Mouse (Mus musculus) ES-Bruce4 (cell line): ENCODE results near the gene Col26a1.

ENCODE experiments used
- CTCF ChIP-seq: IDR thresholded peaks from one replicate; pipeline ENCODE4 v1.8.1; 2011; ENCODE audit warnings: low read depth, low read length
- EP300 ChIP-seq: IDR thresholded peaks from 2 replicates; pipeline ENCODE4 v1.6.1; 2011; ENCODE audit warnings: low read depth, low read length; ENCODE audit not compliant: insufficient read depth
- POLR2A ChIP-seq: IDR thresholded peaks from one replicate; pipeline ENCODE4 v1.8.1; 2011; ENCODE audit warnings: low read length; ENCODE audit not compliant: insufficient read depth

- peak; percentile 42 for TF ChIP-seq CTCF
- no peak for TF ChIP-seq POLR2A
- TF ChIP-seq EP300: no peak
Measured at GRCm38 (mm10) chr5:136793807-136794206, 89.2 kb downstream of the Col26a1 start.
